Mouse (Mus musculus) c-Kit-positive CD71-negative TER-119-negative erythroid progenitor cells, embryonic 14.5 days (primary cell): ENCODE measurements around the gene Pdik1l.

ENCODE experiments used
- DNase-seq: peaks from one replicate; pipeline ENCODE4 v3.0.0-alpha.2; 2013; ENCODE audit warnings: low read depth

Pdik1l gene

GRCm38 (mm10) chr4:134257198-134258009, 30.3 kb downstream of the Pdik1l start:
- no peak for DNase-seq

GRCm38 (mm10) chr4:134256407-134257197, 31.1 kb downstream of the Pdik1l start:
- no peak for DNase-seq

DNA sequence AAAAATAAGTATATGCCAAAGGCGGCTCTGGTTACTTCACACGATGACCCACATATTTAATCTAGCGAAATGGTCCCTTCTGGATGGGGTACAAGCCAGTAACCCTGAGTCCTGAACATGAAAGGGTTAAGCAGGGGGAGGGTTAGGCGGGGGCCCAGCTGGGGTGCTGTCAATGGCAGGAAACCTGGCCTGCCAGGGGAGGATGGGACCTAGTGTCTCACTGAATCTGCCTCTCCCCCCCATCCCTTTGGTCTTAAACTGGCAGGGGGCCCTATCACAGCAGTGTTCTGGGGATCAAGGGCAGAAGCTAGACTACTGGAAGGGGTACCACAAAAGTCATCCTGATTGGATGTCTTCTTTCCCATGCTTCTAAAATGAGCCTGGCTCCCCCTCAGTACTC, 31.8 kb downstream of the Pdik1l start:
- DNase-seq, result no peak

- no peak for DNase-seq
These were observed 32.9 kb downstream of the Pdik1l start for GRCm38 (mm10) chr4:134254835-134255234.

DNA sequence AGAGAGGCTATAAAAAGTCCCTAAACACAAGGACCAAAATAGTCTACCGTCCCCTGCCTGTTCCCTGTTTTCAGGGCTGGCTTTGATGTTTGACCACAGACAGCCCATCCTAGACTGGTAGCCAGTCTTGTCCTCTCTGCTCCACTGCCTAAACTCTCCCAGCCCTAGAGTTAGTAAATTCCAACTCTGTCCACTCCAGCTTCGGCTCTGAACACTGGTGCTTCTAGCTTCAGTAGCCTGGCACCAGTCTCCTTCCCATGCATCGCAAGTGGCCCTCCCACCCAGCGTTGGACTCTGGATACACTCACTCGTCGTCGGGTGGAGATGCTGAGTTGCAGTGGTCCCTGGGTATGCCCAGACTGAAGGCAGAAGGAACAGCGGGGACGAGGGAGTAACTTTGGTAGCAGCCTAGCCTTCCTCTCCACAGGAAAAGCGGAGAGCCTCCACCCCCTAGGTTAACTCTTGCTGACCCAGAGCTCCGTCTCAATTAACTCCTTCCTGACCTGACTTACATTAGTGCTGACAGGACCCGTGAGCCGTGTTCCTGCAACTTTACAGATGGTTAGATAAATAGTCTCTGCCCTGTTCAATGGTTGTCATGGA, 33.9 kb downstream of the Pdik1l start, which contains the start of gene Grrp1:
Grrp1 (minus strand) TSS at position 385 of the 603 bp plus-strand sequence.
- no peak for DNase-seq

DNA sequence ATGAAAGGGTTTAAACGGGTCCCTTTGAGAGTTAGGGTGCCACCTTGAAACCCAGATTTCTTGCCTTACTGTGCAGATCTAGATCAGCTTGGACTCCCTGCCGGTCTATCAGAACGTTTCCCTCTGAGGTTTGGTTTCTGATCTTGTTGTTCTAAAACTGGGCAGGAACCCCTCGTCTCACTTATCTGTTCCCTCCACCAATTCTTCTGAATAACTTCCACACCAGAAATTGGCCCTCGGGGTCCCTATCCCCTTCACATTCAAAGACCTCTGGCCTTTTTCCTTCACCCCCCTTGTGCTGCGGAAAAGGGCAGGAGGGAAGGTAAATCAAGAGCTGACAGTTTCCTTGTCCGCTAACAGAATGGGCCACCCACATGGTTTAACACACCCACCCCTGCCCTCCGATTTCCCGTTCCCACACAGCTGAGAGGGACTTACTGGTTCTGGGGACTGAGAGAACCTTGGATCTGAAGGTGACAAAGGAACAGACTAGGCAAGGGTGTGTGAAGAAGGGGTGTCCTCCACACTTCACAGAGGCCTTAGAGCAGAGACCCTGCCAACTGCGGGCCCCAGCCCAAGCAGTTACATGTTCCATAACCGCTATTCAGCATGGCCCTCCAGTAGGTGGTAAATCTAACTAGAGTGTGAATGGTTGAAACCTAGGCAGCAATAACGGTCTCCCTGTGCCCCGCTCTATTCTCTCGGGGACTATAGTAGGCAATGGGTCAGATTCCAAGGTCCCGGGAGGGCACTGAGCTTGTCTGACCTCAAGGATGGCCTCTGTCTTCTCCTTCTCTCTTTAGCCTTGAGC, 34.6 kb downstream of the Pdik1l start:
- no peak for DNase-seq

DNA sequence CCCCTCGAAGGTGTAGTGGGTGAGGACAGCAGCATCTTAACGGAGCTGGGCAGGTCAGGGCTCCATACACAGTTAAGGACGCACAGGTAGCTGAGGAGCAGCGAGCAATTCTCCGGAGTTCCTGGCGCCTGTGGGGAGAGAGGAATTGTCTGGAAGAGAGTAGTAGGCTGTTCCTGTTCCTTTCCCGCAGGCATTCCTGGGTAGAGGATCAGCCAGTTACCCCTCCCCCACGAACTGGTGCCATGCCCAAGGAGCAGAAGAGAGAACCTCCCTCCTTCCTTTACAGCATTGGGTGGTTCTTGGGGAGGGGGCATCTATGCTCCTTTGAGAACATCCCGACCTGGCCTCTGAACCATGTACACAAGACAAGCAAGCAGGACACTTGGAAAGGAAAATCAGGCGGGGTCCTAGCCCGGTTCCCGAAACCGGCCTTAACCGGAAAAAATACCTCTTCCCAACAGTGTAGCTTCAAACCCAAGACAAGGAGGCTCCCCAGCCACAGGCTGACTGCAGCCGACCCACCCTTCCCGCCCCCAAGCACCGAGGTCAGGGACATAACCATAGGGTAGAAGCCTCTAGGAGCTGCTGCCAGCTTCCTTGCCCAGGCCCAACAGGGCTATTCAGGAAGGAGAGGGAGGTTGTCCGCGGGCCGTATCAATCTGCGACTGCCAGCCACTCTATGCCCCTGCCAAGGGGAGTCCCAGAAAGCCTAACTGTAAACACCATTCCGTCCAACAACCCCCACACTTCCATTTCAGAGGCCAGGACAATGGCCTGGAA, 35.4 kb downstream of the Pdik1l start:
- DNase-seq, result no peak

GRCm38 (mm10) chr4:134251241-134252130, 36.2 kb downstream of the Pdik1l start:
- no peak for DNase-seq

DNA sequence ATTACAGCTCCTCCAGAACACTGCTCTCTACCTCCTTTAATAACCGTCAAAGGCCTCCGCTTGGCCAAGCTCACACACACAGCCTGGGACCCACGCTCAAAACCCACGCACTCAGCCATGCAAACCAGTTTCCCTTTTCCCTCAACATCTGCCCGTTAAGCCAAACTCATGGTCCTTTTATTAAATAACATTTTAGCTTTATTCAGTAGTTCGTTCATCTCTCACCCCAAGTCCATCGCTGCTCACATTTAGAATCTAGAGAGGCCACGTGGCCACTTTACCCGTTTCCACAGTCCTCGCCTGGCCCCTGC, 36.8 kb downstream of the Pdik1l start:
- DNase-seq, result no peak

DNA sequence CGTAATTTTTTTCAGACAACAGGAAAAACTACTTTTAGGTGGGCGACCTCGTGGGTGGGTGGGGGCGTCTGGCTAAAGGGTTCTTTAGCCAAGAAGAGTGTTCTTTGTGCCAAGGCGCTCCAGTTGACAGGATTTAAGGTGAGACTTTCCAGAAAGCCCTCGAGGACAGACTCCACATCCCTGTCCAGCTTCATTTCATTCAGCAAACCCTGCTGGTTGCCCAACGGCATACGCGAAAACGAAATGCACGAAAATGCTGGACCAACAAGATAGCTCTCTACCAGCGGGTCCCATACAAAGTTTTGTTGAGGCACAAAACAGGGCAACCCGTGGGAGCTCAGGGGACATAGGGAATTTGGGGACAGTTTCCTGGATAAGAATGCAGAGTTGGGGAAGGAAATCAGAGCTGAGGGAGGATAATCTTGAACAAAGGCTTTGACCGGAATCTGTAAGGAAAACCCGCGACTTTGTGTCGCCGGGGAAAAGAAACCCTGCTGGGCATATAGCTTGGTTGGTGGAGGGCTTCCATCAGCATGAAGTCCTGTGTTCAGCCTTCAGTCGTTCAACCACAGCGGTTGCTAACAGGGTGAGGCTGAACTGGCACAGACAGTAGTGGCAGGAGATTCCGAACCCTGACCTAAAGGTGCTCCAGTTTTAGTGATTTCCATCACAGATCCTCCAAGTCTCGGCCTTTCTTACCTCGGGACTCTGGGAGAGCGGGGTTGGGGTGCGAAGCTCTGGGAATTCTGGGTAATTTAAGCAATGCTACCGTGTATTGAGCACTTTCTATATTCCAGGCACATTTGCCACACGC, 37.4 kb downstream of the Pdik1l start:
- no peak for DNase-seq

DNA sequence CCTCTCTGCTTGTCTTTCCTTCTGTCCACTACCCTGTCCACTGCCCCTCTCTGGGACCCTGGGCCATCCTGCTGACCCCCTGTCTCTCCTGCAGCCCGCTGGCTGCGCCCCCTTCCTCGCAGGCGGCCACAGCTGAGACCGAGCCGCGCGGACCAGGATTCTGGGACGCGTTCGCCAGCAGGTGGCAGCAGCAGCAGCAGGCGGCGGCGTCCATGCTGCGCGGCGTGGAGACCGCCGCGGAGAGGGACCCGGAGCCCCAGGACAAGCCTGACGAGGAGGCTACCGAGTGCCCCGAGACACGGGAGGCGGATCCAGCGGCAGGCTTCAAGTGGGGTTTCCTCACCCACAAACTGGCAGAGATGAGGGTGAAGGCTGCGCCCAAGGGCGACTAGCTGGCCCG, 38.0 kb downstream of the Pdik1l start:
- no peak for DNase-seq

DNA sequence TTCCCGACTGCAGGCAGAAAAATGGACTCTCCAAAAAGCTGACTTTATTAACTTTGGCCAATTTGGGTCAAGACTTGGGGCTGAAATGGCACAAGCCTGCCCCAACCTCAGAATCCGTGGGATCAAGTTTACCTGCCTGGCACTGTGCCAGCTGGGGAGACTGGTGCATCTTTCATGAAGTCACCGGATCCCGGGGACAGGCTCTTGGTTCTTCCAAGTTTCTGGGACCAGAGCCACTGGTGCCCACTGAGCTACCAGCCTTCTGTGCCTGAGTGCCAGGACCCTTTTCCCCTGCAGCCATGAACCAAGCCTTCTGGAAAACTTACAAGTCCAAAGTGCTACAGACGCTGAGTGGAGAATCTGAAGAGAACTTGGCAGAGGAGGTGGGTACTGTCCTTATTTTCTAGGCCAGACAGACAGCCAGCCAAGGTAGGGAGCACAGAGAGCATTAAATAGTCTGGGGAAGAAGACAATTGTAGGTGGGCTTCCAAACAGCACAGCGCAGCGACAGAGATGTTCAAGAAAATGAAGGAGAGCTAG, 40.9 kb downstream of the Pdik1l start, which contains the start of gene Gm30191:
Gm30191 (plus strand) TSS at position 217 of the 540 bp plus-strand sequence.
- no peak for DNase-seq

GRCm38 (mm10) chr4:134246256-134246655, 41.4 kb downstream of the Pdik1l start:
- no peak for DNase-seq

GRCm38 (mm10) chr4:134245148-134245843, 42.4 kb downstream of the Pdik1l start, which contains the start of gene Zfp593:
TSS of gene Zfp593 (minus strand) at chr4:134245592.
- DNase-seq, result peak; percentile 89

DNA sequence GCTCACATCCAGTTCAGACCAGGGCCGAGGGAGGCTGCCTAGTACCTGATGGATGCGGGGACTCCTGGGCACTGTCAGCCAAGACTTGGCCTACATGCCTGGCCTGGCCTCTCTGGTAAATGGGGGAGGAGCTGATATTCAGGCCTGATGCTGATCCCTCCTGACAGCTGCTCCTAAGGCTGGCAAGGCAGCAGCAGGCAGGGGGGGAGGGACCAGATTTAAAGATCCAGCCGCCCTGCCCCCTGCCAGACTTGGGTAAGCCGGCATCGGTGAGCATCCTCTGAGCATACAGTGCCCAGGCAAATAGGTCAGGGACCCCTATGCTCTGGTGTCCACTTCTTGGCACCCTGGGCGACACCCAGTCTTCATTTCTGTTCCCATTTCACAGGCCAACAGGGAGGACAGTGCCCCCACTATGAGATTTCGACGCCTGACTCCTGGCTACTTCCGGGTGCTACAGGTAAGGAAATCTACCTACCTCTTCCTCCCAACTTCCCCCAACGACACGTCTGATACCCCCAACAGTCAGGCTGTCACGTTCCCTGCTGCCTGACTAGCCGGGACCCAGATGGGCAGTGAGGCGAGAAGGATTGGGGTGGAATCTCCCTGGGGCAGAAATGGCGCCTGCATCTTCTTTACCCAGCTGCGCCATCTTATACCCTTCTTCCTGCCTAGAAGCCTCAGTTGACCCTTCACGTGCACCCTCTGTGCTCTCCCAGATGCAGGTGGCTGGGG, 44.0 kb downstream of the Pdik1l start, which contains the start of gene E130218I03Rik:
E130218I03Rik (plus strand) TSS at position 147 of the 735 bp plus-strand sequence.
- no peak for DNase-seq

DNA sequence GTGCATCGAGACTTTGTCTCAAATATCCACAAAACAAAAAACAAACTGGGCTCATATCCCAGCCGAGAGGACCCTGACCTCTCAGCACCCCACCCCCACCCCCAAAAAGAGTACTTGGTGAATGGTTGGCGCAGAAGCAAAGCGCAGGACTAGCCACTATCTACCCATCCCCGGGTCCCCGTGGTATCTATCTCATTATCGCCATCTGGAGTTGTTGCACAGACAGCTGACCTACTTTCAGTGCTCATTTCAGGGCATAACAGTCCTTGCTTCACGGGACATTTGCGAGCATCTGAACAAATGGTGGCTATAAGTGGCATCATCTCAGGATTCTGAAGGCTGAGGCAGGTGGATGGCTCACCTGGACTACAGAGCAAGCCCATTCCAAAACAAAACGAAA, 49.0 kb downstream of the Pdik1l start:
- no peak for DNase-seq

DNA sequence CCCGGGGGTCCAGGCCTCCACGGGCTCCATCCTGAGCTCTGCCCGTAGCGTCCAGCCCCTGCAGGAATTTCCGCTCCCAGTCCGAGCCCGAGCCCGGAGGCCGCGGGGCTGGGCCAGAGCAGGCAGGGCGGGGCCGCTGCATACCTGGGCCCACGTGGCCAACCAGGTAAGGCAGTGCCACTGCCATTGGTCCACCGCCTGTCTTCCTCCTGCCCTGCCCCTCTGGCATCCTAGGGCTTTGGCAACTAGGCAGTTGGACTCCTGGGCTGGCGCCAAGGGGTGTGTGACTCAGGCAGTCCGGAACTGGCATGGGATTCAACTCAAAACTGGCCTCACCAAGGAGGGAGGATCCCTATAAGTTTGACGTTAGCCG, 49.4 kb downstream of the Pdik1l start, which contains the start of gene Cnksr1:
Cnksr1 (minus strand) TSS at position 121 of the 373 bp plus-strand sequence.
- DNase-seq, result no peak
